Mouse (Mus musculus): ENCODE measurements around the gene Hoxd8. TPM values are rescaled to one million over a fixed set of nuclear protein-coding genes. Genes with fewer than 3 reads are reported as not detected.

The Hoxd8 gene
- polyA plus RNA-seq, 1 experiment from 2014 or later, result 0.09 TPM

DNA sequence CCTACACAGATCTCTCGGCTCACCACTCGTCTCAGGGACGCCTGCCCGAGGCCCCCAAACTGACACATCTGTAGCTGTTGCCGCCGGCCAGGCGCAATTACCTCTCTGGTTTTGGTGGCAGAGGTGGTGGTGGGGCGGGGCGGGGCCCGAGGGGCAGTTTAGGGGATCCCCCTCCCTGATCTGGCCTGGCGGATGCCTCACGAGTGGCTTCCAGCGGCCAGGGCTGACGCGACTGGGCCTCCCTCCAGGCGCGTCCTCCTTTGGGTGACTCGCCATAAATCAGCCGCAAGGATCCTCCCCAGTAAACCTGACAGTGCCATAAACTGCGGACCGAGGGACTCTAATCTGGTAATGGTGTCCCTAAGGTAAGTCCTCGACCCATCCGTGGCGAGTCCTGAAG, 42.6 kb downstream of the Hoxd8 start:
- Histone ChIP-seq H3K27me3 (replicated peaks; ENCODE audit: control insufficient read depth, insufficient read depth, low read length) (peaks cover 97% of the 10 kb centered on the region), H3K36me3 (ENCODE audit: control insufficient read depth, insufficient read depth, low read length) (no peaks in the 10 kb centered on the region), H3K4me3 (ENCODE audit: low read depth, low read length) (no peak overlapping the region), H3K27ac (ENCODE audit: low read depth, low read length) (no peak overlapping the region), H3K4me2 (ENCODE audit: low read length) (no peak overlapping the region), H3K9me3 (replicated peaks; ENCODE audit: control insufficient read depth, low read length) (no peaks in the 10 kb centered on the region), H3K4me1 (ENCODE audit: control insufficient read depth, insufficient read depth, low read length) (peaks cover 5% of the 10 kb centered on the region; the same call in 1 of the 2 replicates), H3K9ac (ENCODE audit: low read length) (no peak overlapping the region)
- DNase-seq (ENCODE audit: low spot score) (no peak), ATAC-seq (no peak)
- WGBS, result under 1% methylated on average over 22 of the region's 24 CpGs

GRCm38 (mm10) chr2:74747661-74748141, 43.3 kb downstream of the Hoxd8 start:
- Histone ChIP-seq H3K27me3 (replicated peaks; ENCODE audit: control insufficient read depth, insufficient read depth, low read length) (peaks cover 97% of the 10 kb centered on the region), H3K27ac (ENCODE audit: low read depth, low read length) (no peak overlapping the region), H3K4me1 (ENCODE audit: control insufficient read depth, insufficient read depth, low read length) (peaks cover 6% of the 10 kb centered on the region; the same call in 1 of the 2 replicates), H3K36me3 (ENCODE audit: control insufficient read depth, insufficient read depth, low read length) (no peaks in the 10 kb centered on the region), H3K9me3 (replicated peaks; ENCODE audit: control insufficient read depth, low read length) (no peaks in the 10 kb centered on the region), H3K4me3 (ENCODE audit: low read depth, low read length) (no peak overlapping the region), H3K9ac (ENCODE audit: low read length) (no peak overlapping the region), H3K4me2 (ENCODE audit: low read length) (no peak overlapping the region)
- ATAC-seq, result no peak
- no peak for DNase-seq (ENCODE audit: low spot score)
- WGBS, result 4% methylated on average over 11 of the region's 11 CpGs

GRCm38 (mm10) chr2:74748436-74748995, 44.1 kb downstream of the Hoxd8 start:
- no peak for DNase-seq (ENCODE audit: low spot score)
- H3K9ac ChIP-seq (ENCODE audit: low read length), result no peak overlapping the region
- ATAC-seq, result no peak
- no peak overlapping the region for H3K4me3 ChIP-seq (ENCODE audit: low read depth, low read length)
- H3K27me3 ChIP-seq (replicated peaks; ENCODE audit: control insufficient read depth, insufficient read depth, low read length), result peaks cover 99% of the 10 kb centered on the region
- 3% methylated on average over 9 of the region's 9 CpGs for WGBS
- no peaks in the 10 kb centered on the region for H3K9me3 ChIP-seq (replicated peaks; ENCODE audit: control insufficient read depth, low read length)
- no peak overlapping the region for H3K4me2 ChIP-seq (ENCODE audit: low read length)
- peaks cover 8% of the 10 kb centered on the region; the same call in 1 of the 2 replicates for H3K4me1 ChIP-seq (ENCODE audit: control insufficient read depth, insufficient read depth, low read length)
- H3K27ac ChIP-seq (ENCODE audit: low read depth, low read length), result no peak overlapping the region
- H3K36me3 ChIP-seq (ENCODE audit: control insufficient read depth, insufficient read depth, low read length), result no peaks in the 10 kb centered on the region

- H3K27ac ChIP-seq (ENCODE audit: low read depth, low read length), result no peak overlapping the region
- no peak for DNase-seq (ENCODE audit: low spot score)
- H3K4me1 ChIP-seq (ENCODE audit: control insufficient read depth, insufficient read depth, low read length), result peaks cover 8% of the 10 kb centered on the region; the same call in 1 of the 2 replicates
- peak overlapping the region; percentile 31; the same call in 1 of the 2 replicates for H3K4me2 ChIP-seq (ENCODE audit: low read length)
- no peaks in the 10 kb centered on the region for H3K36me3 ChIP-seq (ENCODE audit: control insufficient read depth, insufficient read depth, low read length)
- H3K9me3 ChIP-seq (replicated peaks; ENCODE audit: control insufficient read depth, low read length), result no peaks in the 10 kb centered on the region
- WGBS, result under 1% methylated on average over 47 of the region's 47 CpGs
- H3K27me3 ChIP-seq (replicated peaks; ENCODE audit: control insufficient read depth, insufficient read depth, low read length), result peaks cover 99% of the 10 kb centered on the region
- ATAC-seq, result peak; percentile 52; the same call in 1 of the 2 replicates
- peak overlapping the region; percentile 7; the same call in 1 of the 2 replicates for H3K4me3 ChIP-seq (ENCODE audit: low read depth, low read length)
- H3K9ac ChIP-seq (ENCODE audit: low read length), result no peak overlapping the region
Measured at GRCm38 (mm10) chr2:74749337-74750121, 45.1 kb downstream of the Hoxd8 start.

DNA sequence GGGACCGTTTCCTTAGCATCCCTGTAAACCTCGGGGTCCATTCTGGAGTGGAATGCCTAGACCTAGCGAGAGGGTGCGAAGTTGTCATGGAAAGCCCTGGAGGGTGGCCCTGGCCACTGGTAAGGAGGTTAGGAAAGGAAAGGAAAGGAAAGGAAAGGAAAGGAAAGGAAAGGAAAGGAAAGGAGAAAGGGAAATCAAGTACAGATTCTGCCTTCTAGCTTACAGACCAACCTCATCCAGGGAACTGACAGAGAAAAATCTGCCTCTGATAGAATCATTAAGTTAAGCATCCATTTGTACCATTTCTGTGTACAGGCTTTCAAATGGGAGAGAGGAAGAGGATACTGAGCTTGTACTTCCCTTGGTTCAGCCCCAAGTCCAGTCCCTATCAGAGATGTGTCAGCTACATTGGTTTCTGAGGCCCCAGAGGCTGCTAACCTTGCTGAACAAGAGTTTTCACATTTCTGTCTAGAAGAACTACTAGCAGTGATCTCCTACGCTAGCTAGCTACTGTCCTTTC, 46.4 kb downstream of the Hoxd8 start:
- 13% methylated on average over 5 of the region's 5 CpGs for WGBS
- H3K9me3 ChIP-seq (replicated peaks; ENCODE audit: control insufficient read depth, low read length), result no peaks in the 10 kb centered on the region
- ATAC-seq (no peak), DNase-seq (ENCODE audit: low spot score) (no peak)
- peaks cover 98% of the 10 kb centered on the region for H3K27me3 ChIP-seq (replicated peaks; ENCODE audit: control insufficient read depth, insufficient read depth, low read length)
- no peaks in the 10 kb centered on the region for H3K36me3 ChIP-seq (ENCODE audit: control insufficient read depth, insufficient read depth, low read length)
- H3K4me3 ChIP-seq (ENCODE audit: low read depth, low read length), result no peak overlapping the region
- H3K27ac ChIP-seq (ENCODE audit: low read depth, low read length), result no peak overlapping the region
- no peak overlapping the region for H3K4me2 ChIP-seq (ENCODE audit: low read length)
- peaks cover 8% of the 10 kb centered on the region; the same call in 1 of the 2 replicates for H3K4me1 ChIP-seq (ENCODE audit: control insufficient read depth, insufficient read depth, low read length)
- H3K9ac ChIP-seq (ENCODE audit: low read length), result no peak overlapping the region

DNA sequence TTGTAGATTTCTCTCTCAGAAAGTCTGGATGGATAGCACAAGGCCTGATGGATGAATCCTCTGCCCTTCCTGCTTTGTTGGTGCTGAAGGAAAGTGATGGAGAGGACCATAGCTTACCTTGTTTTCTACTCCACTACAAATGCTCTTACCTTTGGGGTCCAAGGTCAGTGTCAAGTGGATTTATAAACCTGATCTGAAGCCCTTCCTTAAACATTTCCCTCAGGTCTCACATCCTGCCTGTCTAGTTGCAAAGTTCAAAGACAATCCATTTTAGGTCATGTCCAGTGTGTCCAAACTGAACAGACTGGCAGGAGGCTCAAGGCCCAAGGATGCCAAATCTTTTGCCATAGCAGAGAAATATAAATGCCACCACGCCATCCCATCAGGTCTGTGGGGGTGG, 47.4 kb downstream of the Hoxd8 start:
- 53% methylated on average over 1 of the region's 1 CpGs for WGBS

GRCm38 (mm10) chr2:74752431-74753174, 48.2 kb downstream of the Hoxd8 start:
- DNase-seq (ENCODE audit: low spot score) (no peak), ATAC-seq (no peak)
- no peaks in the 10 kb centered on the region for H3K9me3 ChIP-seq (replicated peaks; ENCODE audit: control insufficient read depth, low read length)
- H3K27me3 ChIP-seq (replicated peaks; ENCODE audit: control insufficient read depth, insufficient read depth, low read length), result peaks cover 95% of the 10 kb centered on the region
- no peak overlapping the region for H3K9ac ChIP-seq (ENCODE audit: low read length)
- no peak overlapping the region for H3K27ac ChIP-seq (ENCODE audit: low read depth, low read length)
- peak overlapping the region; percentile 33 for H3K4me2 ChIP-seq (ENCODE audit: low read length)
- H3K4me1 ChIP-seq (ENCODE audit: control insufficient read depth, insufficient read depth, low read length), result peaks cover 8% of the 10 kb centered on the region; the same call in 1 of the 2 replicates
- H3K36me3 ChIP-seq (ENCODE audit: control insufficient read depth, insufficient read depth, low read length), result no peaks in the 10 kb centered on the region
- 0 out of 2 replicates have a peak overlapping the region, but pooled peaks have one; percentile 1 for H3K4me3 ChIP-seq (ENCODE audit: low read depth, low read length)
- WGBS, result 1% methylated on average over 45 of the region's 45 CpGs

More for the DNA sequence above, 47.4 kb downstream of the Hoxd8 start:
- H3K27me3 ChIP-seq (replicated peaks; ENCODE audit: control insufficient read depth, insufficient read depth, low read length), result peaks cover 96% of the 10 kb centered on the region
- ATAC-seq (no peak), DNase-seq (ENCODE audit: low spot score) (no peak)
- no peaks in the 10 kb centered on the region for H3K36me3 ChIP-seq (ENCODE audit: control insufficient read depth, insufficient read depth, low read length)
- no peaks in the 10 kb centered on the region for H3K9me3 ChIP-seq (replicated peaks; ENCODE audit: control insufficient read depth, low read length)
- H3K9ac ChIP-seq (ENCODE audit: low read length), result no peak overlapping the region
- H3K27ac ChIP-seq (ENCODE audit: low read depth, low read length), result no peak overlapping the region
- no peak overlapping the region for H3K4me2 ChIP-seq (ENCODE audit: low read length)
- peaks cover 8% of the 10 kb centered on the region; the same call in 1 of the 2 replicates for H3K4me1 ChIP-seq (ENCODE audit: control insufficient read depth, insufficient read depth, low read length)
- H3K4me3 ChIP-seq (ENCODE audit: low read depth, low read length), result no peak overlapping the region

DNA sequence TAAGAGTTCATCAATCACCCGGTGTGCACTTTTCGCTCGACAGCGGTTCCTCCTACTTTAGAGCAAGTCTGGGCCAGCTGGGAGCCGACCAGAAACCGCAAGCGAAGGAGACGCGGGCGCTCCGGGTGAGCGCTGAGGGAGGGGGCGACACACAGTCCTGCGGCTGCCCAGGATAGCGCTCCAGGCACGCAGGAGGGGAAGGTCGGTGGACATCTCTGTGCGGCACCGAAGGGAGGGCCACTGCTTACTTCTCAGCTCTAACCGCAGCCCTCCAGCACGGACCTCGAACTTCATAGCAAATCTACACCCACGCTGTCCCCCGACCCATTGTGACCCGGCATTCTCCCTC, 48.7 kb downstream of the Hoxd8 start:
- ATAC-seq, result no peak
- peaks cover 8% of the 10 kb centered on the region; the same call in 1 of the 2 replicates for H3K4me1 ChIP-seq (ENCODE audit: control insufficient read depth, insufficient read depth, low read length)
- no peak for DNase-seq (ENCODE audit: low spot score)
- H3K36me3 ChIP-seq (ENCODE audit: control insufficient read depth, insufficient read depth, low read length), result no peaks in the 10 kb centered on the region
- no peak overlapping the region for H3K4me2 ChIP-seq (ENCODE audit: low read length)
- H3K4me3 ChIP-seq (ENCODE audit: low read depth, low read length), result 0 out of 2 replicates have a peak overlapping the region, but pooled peaks have one; percentile 1
- WGBS, result under 1% methylated on average over 24 of the region's 25 CpGs
- no peak overlapping the region for H3K27ac ChIP-seq (ENCODE audit: low read depth, low read length)
- H3K27me3 ChIP-seq (replicated peaks; ENCODE audit: control insufficient read depth, insufficient read depth, low read length), result peaks cover 96% of the 10 kb centered on the region
- H3K9me3 ChIP-seq (replicated peaks; ENCODE audit: control insufficient read depth, low read length), result no peaks in the 10 kb centered on the region
- no peak overlapping the region for H3K9ac ChIP-seq (ENCODE audit: low read length)

Data from forebrain, embryonic 14.5 days (tissue).